Mouse (Mus musculus) naive thymus-derived CD4-positive, alpha-beta T cell, adult 5 months (primary cell): ENCODE results near the gene Glipr1l2. TPM values are rescaled to one million over a fixed set of nuclear protein-coding genes. Genes with fewer than 3 reads are reported as not detected.

Source experiments
- polyA plus RNA-seq: library from polyadenylated mRNA; unstranded; fragments of 100-300 nt; shearing (Covaris generic); gene quantifications from one replicate; pipeline ENCODE4 v1.2.1, GENCODE M21; 2017

Glipr1l2 gene
- not detected for polyA plus RNA-seq

DNA sequence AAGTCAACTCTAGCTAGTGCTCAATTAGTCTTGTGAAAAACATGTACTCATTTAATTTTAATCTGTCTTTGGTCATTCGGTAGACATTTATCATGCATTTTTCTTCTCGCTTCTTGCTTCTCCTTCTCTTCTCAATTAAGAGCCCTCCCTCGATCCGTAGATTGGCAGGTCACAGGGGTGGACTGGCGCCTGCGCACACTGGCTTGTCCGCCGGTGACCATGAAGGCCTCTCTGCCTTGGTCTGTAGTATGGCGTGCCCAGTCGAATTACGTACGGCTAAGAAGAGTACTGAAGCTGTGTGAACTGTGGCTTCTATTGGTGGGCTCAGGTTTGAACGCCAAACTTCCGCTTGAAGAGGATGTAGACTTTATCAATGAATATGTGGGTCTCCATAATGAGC is at the start of gene Glipr1l2:
Gene Glipr1l2, plus strand, starts transcription at position 198 of the 400 bp plus-strand sequence.

DNA sequence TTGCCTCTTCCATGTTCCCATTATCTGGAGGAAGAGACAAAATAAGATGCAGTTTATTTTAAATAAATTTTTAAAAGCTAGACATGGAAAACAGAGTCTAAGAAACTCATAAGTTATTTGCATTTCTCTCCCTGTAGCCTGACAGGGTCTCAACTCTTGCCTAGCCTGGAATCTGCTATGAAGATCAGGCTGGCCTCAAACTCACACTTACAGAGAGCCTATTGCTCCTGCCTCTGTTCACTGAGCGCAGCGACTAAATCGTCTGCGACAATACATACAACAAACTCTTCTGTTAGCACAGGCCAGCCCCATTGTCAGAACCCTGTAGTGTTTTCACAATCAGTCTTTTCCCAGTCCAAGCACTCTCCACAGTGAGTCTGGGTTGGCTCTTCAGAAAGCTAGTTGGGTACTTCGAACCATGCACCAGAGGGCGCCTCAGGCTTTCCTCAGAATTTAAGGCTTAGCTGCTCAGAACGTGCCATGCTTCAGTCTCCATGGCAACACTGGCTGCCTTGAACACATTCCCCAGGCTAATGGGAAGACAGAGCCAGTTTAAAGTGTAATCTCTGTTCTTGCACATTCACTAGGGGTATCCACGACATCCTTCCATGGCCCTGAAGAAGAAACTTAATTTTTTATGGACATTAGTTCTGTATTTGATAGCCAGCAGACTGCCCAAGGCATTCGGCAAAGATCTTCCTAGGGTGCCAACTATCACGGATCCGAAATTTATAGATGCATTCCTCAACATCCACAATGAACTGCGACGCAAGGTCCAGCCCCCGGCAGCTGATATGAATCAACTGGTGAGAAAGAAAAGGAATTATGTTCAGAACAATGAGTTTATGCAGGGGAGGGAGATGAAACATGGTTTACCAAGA is 23.2 kb upstream of the Glipr1l2 start, which contains the start of gene Glipr1l1:
Gene Glipr1l1, plus strand, starts transcription at position 488 of the 881 bp plus-strand sequence.

Other genes with a start within 250 kb of the Glipr1l2 start
- 47.2 TPM for gene Krr1, start 110.7 kb upstream of the Glipr1l2 start, polyA plus RNA-seq
- 59.5 TPM for gene Glipr1, start 80.7 kb upstream of the Glipr1l2 start, polyA plus RNA-seq
- gene Glipr1l1, start 23.2 kb upstream of the Glipr1l2 start, polyA plus RNA-seq: not detected
- not detected for gene Glipr1l3, start 77.0 kb downstream of the Glipr1l2 start, polyA plus RNA-seq
- gene Caps2, start 80.3 kb downstream of the Glipr1l2 start, polyA plus RNA-seq: not detected
- gene Kcnc2, start 187.8 kb downstream of the Glipr1l2 start, polyA plus RNA-seq: not detected